Mouse (Mus musculus): ENCODE measurements around the gene Rps18.

DNA sequence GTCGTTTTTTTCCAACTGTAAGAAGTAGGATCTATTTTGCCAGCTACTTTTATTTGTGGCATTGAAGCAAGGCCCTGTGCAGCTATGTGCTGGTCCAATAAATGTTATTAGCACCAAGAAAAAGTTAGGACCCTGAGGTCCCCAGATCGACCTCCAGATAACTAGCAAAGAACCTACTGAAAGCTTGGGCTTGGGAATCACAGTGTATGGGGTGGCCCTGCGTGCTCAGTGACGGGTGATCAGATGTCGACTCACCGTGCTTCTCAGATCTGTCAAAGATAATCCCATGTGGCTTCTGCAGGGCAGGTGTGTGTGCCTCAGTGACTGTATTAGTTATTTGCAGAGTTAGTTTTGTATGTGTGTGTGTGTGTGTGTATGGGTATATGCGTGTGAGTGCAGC, 34.4 kb downstream of the Rps18 start:
- TF ChIP-seq CTCF (IDR thresholded peaks at IDR 0.05; ENCODE audit: borderline replicate concordance, insufficient read depth, low read length) (no peak), POLR2A (IDR thresholded peaks at IDR 0.05; ENCODE audit: low read depth, low read length) (no peak)

Data from embryonic fibroblast, embryonic 13.5 days (primary cell).